13 mouse cellular contexts compared by ENCODE assay signal in the genomic region with DNA sequence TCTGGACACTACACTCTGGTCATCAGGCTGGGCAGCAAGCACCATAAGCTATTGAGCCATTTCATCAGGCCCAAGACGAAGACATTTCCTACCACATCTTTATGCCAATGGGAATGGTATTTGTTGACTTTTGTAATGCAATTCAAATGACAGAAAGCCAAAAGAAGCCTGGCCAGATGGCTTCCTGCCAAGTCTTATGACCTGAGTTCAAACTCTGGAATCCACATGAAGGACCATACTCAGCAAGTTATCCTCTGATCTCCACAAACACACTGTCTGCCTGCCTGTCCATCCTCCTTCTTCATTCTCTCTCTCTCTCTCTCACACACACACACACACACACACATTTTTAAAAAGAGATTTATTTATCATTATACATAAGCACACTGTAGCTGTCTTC. TPM values are rescaled to one million over a fixed set of nuclear protein-coding genes. Genes with fewer than 3 reads are reported as not detected.
DNase-seq lines count a peak whose midpoint lies in the region; ATAC-seq and TF ChIP-seq lines count a peak whose summit lies in the region.
"Had no signal": no experiment of that assay in that cellular context is flagged by ENCODE, and none has a peak within 500 bp of the region (broad histone marks: within the 10 kb centered on the region; RNA-seq: fewer than 3 reads in every experiment).

No protein-coding gene starts in this region.

- peaks cover 3% of the 10 kb centered on the region; the same call in 1 of the 2 replicates for H3K36me3 ChIP-seq in liver, postnatal 0 days (replicated peaks; ENCODE audit: insufficient read depth, low read length)
- H3K36me3 ChIP-seq in small intestine, adult 2 months (ENCODE audit: control insufficient read depth, insufficient read depth, low read length): no peaks in the 10 kb centered on the region
- H3K36me3 ChIP-seq: embryonic facial prominence, embryonic 13.5 days; neural tube, embryonic 13.5 days had no signal

- H3K4me2 ChIP-seq in liver, postnatal 0 days (ENCODE audit: low read depth, low read length): no peak overlapping the region
- H3K4me2 ChIP-seq: embryonic facial prominence, embryonic 13.5 days; neural tube, embryonic 13.5 days had no signal

- 52% methylated on average over 1 of the region's 1 CpGs for WGBS in liver, postnatal 0 days (ENCODE audit: insufficient replicate concordance)
- WGBS in small intestine, adult 2 months: 9% methylated on average over 1 of the region's 1 CpGs

- H3K27me3 ChIP-seq in liver, postnatal 0 days (ENCODE audit: insufficient read depth, low read length): no peaks in the 10 kb centered on the region
- no peaks in the 10 kb centered on the region for H3K27me3 ChIP-seq in small intestine, adult 2 months (ENCODE audit: control insufficient read depth, insufficient read depth, low read length)
- H3K27me3 ChIP-seq: embryonic facial prominence, embryonic 13.5 days; neural tube, embryonic 13.5 days had no signal

- intact Hi-C loops in gastrocnemius, adult 2 months (cut with DNase I): no loop called here

- no peak overlapping the region for H3K9ac ChIP-seq in liver, postnatal 0 days (replicated peaks)
- H3K9ac ChIP-seq: embryonic facial prominence, embryonic 13.5 days; liver, embryonic 14.5 days; neural tube, embryonic 13.5 days had no signal

- TF ChIP-seq CTCF in liver, postnatal 0 days (IDR thresholded peaks at IDR 0.05; ENCODE audit: low read depth): no peak
- no peak for TF ChIP-seq CTCF in small intestine, adult 2 months (IDR thresholded peaks at IDR 0.05; ENCODE audit: extremely low read depth, insufficient read length, insufficient replicate concordance, low read depth, low read length)
- no peak for TF ChIP-seq CTCF in gastrocnemius, adult 2 months (IDR thresholded peaks at IDR 0.05)

- no peak for TF ChIP-seq POLR2A in small intestine, adult 2 months (IDR thresholded peaks at IDR 0.05; ENCODE audit: low read depth, low read length)

- TF ChIP-seq EP300 in liver, postnatal 0 days (IDR thresholded peaks at IDR 0.05; ENCODE audit: low read depth): no peak

- H3K9me3 ChIP-seq in liver, postnatal 0 days (ENCODE audit: low read length): no peaks in the 10 kb centered on the region
- H3K9me3 ChIP-seq: embryonic facial prominence, embryonic 13.5 days; G1E; neural tube, embryonic 13.5 days had no signal

- no peak overlapping the region for H3K4me3 ChIP-seq in liver, postnatal 0 days (ENCODE audit: low read depth, low read length)
- no peak overlapping the region for H3K4me3 ChIP-seq in small intestine, adult 2 months (ENCODE audit: low read depth, low read length)
- no peak overlapping the region for H3K4me3 ChIP-seq in gastrocnemius, adult 2 months
- H3K4me3 ChIP-seq: embryonic facial prominence, embryonic 13.5 days; neural tube, embryonic 13.5 days had no signal

- DNase-seq in adrenal gland, adult (ENCODE audit: inconsistent age in 2 of 2, low spot score in 1 of 2): peak; percentile 31 to 82
- no peak for DNase-seq in adrenal gland, postnatal 4 days (ENCODE audit: low spot score in 2 of 2)
- DNase-seq in liver, postnatal 0 days: peak; percentile 63
- DNase-seq in liver: no peak
- peak; percentile 90 to 94 for DNase-seq in kidney, postnatal 36 days
- DNase-seq in thymus, postnatal 14 days: no peak
- DNase-seq in gastrocnemius, adult 2 months: no peak
- DNase-seq: midbrain, embryonic 14.5 days had no signal

- H3K4me1 ChIP-seq in liver, postnatal 0 days (ENCODE audit: insufficient read depth): peaks cover 52% of the 10 kb centered on the region
- H3K4me1 ChIP-seq in small intestine, adult 2 months (ENCODE audit: control insufficient read depth, insufficient read depth, insufficient read length, low read length): peaks cover 30% of the 10 kb centered on the region; the same call in 1 of the 2 replicates

- no peak for ATAC-seq in liver, postnatal 0 days

- no peak overlapping the region for H3K27ac ChIP-seq in liver, postnatal 0 days (ENCODE audit: low read depth)
- 0 out of 2 replicates have a peak overlapping the region, but pooled peaks have one; percentile 4 for H3K27ac ChIP-seq in small intestine, adult 2 months (ENCODE audit: insufficient read depth, low read depth, low read length)
- no peak overlapping the region for H3K27ac ChIP-seq in gastrocnemius, adult 2 months
- H3K27ac ChIP-seq: embryonic facial prominence, embryonic 13.5 days; liver, embryonic 14.5 days; neural tube, embryonic 13.5 days had no signal

RNA-seq across cellular contexts. Expression of gene Abhd17c, which starts 19.0 kb away (rescaled TPM):
- 10 to 100 TPM; 45.0 to 53.9 TPM for total RNA-seq in adrenal gland, postnatal 4 days (2021)
- polyA plus RNA-seq in liver, postnatal 0 days (2015; fragmentation: Nextera tagmentation; extraction: Ambion mirVana): 36.4 and 37.9 TPM in 2 replicates
- 114 and 292 TPM in 2 replicates for polyA plus RNA-seq in small intestine, adult 2 months (2012; rRNA removed)
- total RNA-seq in gastrocnemius, adult 2 months (2021): 1 to 10 TPM; 6.4 to 9.3 TPM

RNA-seq across cellular contexts. Expression of gene Cemip, which starts 46.4 kb away (rescaled TPM):
- total RNA-seq in adrenal gland, postnatal 4 days (2021): 1 to 10 TPM; 1.9 to 2.8 TPM
- not detected in 2 replicates for polyA plus RNA-seq in liver, postnatal 0 days (2015; fragmentation: Nextera tagmentation; extraction: Ambion mirVana)
- 0.19 and 0.27 TPM in 2 replicates for polyA plus RNA-seq in small intestine, adult 2 months (2012; rRNA removed)
- not detected for total RNA-seq in gastrocnemius, adult 2 months (2021)
- polyA plus RNA-seq: G1E had no signal

Comparison
In these comparisons a context has a peak if more than half of its experiments do, and no peak if none do; other contexts are left out.
1. DNase-seq: peak in adrenal gland, adult (2 of 2), liver, postnatal 0 days (single experiment) and kidney, postnatal 36 days (2 of 2); none in adrenal gland, postnatal 4 days (0 of 2), liver (single experiment), thymus, postnatal 14 days (single experiment) and gastrocnemius, adult 2 months (single experiment).
2. RNA of gene Abhd17c, which starts 19.0 kb away (total RNA-seq): 45.0 to 53.9 TPM in adrenal gland, postnatal 4 days; 6.4 to 9.3 TPM in gastrocnemius, adult 2 months; every median in the first group is over 4 times any median in the second.